Mouse (Mus musculus): ENCODE results near the gene Slc19a1. TPM values are rescaled to one million over a fixed set of nuclear protein-coding genes. Genes with fewer than 3 reads are reported as not detected.

Slc19a1 gene
- polyA plus RNA-seq, 1 experiment from 2014 or later = 34.9 TPM

DNA sequence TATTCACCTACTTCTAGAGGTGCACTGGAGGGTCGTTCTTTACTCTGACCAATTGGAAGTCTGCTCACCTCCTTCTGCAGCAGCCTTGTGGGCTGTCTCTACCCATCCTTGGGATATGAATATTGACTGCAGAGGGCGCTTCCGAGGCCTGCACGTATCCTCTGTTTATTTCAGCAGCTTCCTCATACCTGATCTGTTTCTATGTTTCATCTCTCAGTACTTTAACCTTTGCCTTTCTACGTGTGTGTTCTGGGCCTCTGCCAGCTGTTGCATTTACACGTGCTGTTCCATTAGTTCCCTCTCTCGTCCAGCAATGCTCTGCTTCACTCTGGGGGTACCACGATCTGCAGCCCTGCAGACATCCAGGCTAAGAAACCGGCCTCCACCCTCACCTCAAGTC, 14.4 kb upstream of the Slc19a1 start:
- 70% methylated on average over 9 of the region's 9 CpGs for WGBS

DNA sequence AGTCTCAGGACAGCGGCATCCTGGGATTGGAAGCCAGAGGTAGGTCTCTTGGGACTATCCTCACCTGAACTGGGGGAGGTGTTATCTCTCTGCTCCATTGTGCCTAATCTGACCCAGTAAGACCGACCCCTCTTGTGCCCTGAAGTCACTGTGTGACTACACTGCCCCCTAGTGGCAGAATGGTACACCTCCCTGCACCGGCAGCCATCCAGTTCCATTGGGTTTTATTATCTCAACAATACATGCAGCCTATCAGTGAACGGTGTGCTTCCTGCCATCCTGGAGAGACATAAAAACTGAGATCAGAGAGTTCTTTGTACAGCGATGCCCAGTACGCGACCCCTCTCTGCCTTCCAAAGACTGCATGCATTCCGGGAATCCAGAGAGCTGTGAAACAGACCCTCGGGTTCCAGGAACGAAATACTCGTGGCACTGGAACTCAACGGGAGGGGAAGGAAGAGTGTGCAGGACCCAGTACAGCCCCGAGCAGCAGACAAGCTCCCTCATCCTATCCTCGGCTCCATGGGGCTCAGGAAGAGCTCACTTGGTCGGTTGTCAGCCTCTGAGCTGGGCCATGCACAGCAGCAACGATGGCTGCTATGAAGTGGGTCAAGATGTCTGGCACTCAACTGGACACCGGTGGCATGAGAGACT, 10.5 kb upstream of the Slc19a1 start:
- WGBS = 33% methylated on average over 17 of the region's 17 CpGs
- Histone ChIP-seq H3K4me2 (peak overlapping the region; percentile 42), H3K36me3 (no peaks in the 10 kb centered on the region), H3K27me3 (no peaks in the 10 kb centered on the region), H3K27ac (replicated peaks) (no peak overlapping the region), H3K4me3 (peak overlapping the region; percentile 7; the same call in 1 of the 2 replicates), H3K9me3 (no peaks in the 10 kb centered on the region), H3K9ac (no peak overlapping the region), H3K4me1 (replicated peaks) (0 out of 2 replicates have a peak, but pooled peaks cover 4% of the 10 kb centered on the region)
- peak; percentile 60 for ATAC-seq (ENCODE audit: low read depth)

More for the DNA sequence above, 14.4 kb upstream of the Slc19a1 start:
- no peak for ATAC-seq (ENCODE audit: low read depth)
- no peaks in the 10 kb centered on the region for H3K27me3 ChIP-seq
- no peak overlapping the region for H3K27ac ChIP-seq (replicated peaks)
- H3K36me3 ChIP-seq = no peaks in the 10 kb centered on the region
- no peak overlapping the region for H3K4me3 ChIP-seq
- H3K4me2 ChIP-seq = no peak overlapping the region
- 0 out of 2 replicates have a peak, but pooled peaks cover 5% of the 10 kb centered on the region for H3K4me1 ChIP-seq (replicated peaks)
- H3K9me3 ChIP-seq = no peaks in the 10 kb centered on the region
- H3K9ac ChIP-seq = no peak overlapping the region

DNA sequence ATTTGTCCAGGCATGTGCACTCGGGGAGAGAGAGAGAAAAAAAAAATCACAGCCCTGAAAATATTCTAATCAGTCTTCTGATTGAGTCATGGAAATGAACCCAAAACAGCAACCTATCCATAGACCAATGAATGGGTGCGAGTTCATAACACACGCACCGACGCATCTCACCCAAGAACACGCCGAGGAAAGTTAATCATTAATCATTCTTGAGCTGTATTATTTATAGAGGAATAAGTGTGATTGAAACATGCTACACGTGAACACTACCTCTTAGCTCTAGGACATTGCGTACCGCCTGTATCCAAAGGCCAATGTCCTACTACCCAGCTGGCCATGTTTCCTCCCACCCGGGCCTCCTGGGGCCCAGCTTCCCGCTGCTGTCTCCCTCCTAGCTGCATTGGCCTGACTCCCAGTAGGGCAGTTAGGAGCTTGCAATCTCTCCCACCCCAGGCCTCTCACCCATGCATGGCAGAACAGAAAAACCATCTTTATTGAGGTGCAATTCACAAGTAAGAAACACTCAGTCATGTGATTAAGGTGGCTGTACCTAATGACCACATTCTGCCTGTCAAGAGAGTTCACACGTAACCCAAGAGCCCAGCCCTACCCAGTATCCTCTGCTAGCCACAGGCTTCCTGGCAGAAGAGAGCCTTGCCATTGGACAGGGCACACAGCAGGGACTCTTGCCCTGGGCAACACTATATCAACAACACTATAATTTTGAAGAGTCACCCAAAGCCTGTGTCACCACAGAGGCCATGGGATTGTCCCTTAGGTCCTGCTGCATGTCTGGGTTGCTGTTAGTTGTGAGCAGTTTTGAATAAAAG, 9.5 kb upstream of the Slc19a1 start:
- Histone ChIP-seq H3K9ac (no peak overlapping the region), H3K4me3 (no peak overlapping the region), H3K27me3 (no peaks in the 10 kb centered on the region), H3K36me3 (no peaks in the 10 kb centered on the region), H3K4me2 (no peak overlapping the region), H3K27ac (replicated peaks) (no peak overlapping the region), H3K9me3 (no peaks in the 10 kb centered on the region), H3K4me1 (replicated peaks) (no peaks in the 10 kb centered on the region)
- WGBS = 80% methylated on average over 13 of the region's 13 CpGs
- ATAC-seq (ENCODE audit: low read depth) = no peak

DNA sequence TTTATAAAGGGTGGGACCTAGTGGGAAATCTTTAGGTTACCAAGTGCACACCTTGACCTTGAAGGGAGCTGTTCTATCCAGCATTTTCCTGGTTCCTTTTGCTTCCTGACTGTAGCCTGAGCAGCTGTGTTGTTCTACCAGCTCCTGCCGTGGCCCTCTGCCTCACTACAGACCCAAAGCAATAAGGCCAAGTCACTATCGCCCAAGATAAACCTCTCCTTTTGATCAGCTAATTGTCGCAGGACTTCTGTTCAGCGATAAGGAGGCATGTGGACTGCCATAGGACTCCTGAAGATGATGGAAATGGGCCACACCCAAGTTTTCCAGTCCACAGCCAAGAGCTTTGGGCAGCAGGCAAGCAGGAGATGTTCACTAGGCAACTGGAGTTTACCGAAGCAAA, 7.8 kb upstream of the Slc19a1 start:
- Histone ChIP-seq H3K36me3 (no peaks in the 10 kb centered on the region), H3K27me3 (no peaks in the 10 kb centered on the region), H3K9ac (no peak overlapping the region)

DNA sequence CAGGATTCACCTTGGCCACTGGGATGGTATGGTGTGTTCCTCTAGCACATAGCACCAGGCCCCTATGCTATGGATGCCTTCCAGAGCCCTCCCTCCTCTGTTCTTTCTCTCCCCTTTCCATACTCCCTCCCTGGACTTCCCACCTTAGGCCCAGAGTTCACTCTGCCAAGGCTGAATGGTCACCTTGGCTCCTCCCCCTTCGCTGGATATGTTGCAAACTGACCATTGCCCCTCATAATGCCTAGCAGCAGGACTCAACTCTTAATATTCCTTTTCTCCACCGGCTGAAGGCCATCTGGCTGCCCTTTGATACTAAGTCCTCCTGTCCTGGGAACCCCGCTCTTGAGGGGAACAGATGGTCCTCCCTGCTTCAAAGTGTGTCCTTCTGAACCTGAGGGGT, 5.1 kb upstream of the Slc19a1 start:
- no peaks in the 10 kb centered on the region for H3K36me3 ChIP-seq
- H3K9me3 ChIP-seq = no peaks in the 10 kb centered on the region
- H3K27me3 ChIP-seq = peaks cover 5% of the 10 kb centered on the region

More for the DNA sequence above, 7.8 kb upstream of the Slc19a1 start:
- 87% methylated on average over 5 of the region's 5 CpGs for WGBS
- no peak overlapping the region for H3K4me2 ChIP-seq
- H3K4me1 ChIP-seq (replicated peaks) = no peaks in the 10 kb centered on the region
- H3K4me3 ChIP-seq = no peak overlapping the region
- no peaks in the 10 kb centered on the region for H3K9me3 ChIP-seq
- H3K27ac ChIP-seq (replicated peaks) = no peak overlapping the region
- ATAC-seq (ENCODE audit: low read depth) = no peak

DNA sequence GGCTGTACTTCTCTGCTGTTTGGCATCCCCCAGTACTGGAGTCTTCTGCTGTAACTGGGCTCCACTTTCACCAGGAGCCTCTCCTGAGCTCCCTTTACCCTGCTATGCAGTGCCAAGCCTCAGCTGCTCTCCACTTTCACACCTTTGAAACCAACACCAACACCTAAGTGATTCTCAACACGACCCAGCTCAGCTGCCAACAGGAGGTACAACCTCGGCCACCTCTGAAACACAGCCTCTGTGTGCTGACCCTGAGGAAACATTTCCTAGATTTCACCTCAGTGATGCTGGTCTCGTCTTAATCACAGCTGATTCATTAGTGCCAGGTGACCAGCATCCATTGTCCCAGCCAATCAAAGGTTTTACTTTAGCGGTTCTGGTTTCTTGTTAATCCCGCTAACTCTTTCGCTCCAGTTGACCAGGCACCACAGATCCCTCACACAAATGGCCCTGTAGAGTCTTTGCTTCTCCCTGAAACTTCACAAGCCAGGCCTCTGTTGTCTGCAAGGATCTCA, 3.2 kb upstream of the Slc19a1 start:
- Histone ChIP-seq H3K4me2 (no peak overlapping the region), H3K9ac (no peak overlapping the region), H3K4me1 (replicated peaks) (peaks cover 9% of the 10 kb centered on the region), H3K36me3 (no peaks in the 10 kb centered on the region), H3K27me3 (peaks cover 5% of the 10 kb centered on the region), H3K4me3 (no peak overlapping the region), H3K9me3 (no peaks in the 10 kb centered on the region), H3K27ac (replicated peaks) (no peak overlapping the region)
- no peak for ATAC-seq (ENCODE audit: low read depth)
- 86% methylated on average over 6 of the region's 6 CpGs for WGBS

More for the DNA sequence above, 5.1 kb upstream of the Slc19a1 start:
- ATAC-seq (ENCODE audit: low read depth) = no peak
- Histone ChIP-seq H3K9ac (no peak overlapping the region), H3K4me3 (no peak overlapping the region), H3K4me2 (no peak overlapping the region), H3K4me1 (replicated peaks) (0 out of 2 replicates have a peak, but pooled peaks cover under 1% of the 10 kb centered on the region), H3K27ac (replicated peaks) (no peak overlapping the region)
- 77% methylated on average over 3 of the region's 3 CpGs for WGBS

DNA sequence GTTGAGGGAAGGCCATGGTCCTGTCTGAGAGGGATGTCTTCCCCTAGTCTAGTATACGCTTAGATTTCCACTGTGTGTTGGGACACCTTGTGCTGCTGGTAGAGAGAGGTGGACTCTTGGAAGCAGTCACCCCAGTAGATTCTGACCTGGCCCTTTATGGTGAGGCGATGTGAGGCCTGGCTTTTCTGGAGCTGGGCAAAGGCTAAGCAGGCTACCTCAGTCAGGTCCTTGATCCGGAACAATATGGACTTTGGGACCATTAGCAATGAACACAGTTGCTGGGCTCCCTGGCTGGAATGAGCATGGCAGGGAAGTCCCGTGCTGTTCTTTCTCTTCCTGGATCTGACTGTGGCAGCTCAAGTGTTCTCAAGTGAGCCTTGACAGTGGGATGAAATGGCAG, 2.3 kb upstream of the Slc19a1 start:
- WGBS = 94% methylated on average over 4 of the region's 4 CpGs
- Histone ChIP-seq H3K27ac (replicated peaks) (no peak overlapping the region), H3K36me3 (no peaks in the 10 kb centered on the region), H3K9ac (no peak overlapping the region), H3K9me3 (no peaks in the 10 kb centered on the region), H3K4me3 (no peak overlapping the region), H3K27me3 (peaks cover 5% of the 10 kb centered on the region), H3K4me2 (no peak overlapping the region), H3K4me1 (replicated peaks) (peaks cover 19% of the 10 kb centered on the region)
- no peak for ATAC-seq (ENCODE audit: low read depth)

DNA sequence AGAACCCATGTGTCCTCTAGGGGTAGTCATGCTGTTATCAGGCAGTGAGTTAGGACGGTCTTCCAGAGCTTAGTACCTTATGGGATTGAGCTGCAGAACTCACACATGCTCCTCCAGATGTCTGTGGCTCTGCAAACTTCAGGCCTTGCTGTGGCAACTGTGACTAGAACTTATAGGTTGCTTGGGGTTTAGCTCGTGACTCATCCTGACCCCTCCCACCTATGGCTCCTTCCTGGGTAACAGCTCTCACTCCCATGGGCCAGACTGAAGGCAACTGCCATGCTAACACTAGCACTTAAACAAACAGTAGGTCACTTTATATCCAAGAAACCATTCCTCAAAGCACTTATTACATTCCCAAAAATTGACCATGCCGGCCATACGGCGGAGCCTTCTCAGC, 1.4 kb upstream of the Slc19a1 start:
- no peaks in the 10 kb centered on the region for H3K36me3 ChIP-seq
- H3K27me3 ChIP-seq = peaks cover 5% of the 10 kb centered on the region
- no peaks in the 10 kb centered on the region for H3K9me3 ChIP-seq
- H3K4me2 ChIP-seq = no peak overlapping the region
- H3K27ac ChIP-seq (replicated peaks) = no peak overlapping the region
- no peak overlapping the region for H3K9ac ChIP-seq
- no peak overlapping the region for H3K4me3 ChIP-seq
- no peak for ATAC-seq (ENCODE audit: low read depth)
- WGBS = 87% methylated on average over 5 of the region's 5 CpGs
- H3K4me1 ChIP-seq (replicated peaks) = peaks cover 26% of the 10 kb centered on the region

DNA sequence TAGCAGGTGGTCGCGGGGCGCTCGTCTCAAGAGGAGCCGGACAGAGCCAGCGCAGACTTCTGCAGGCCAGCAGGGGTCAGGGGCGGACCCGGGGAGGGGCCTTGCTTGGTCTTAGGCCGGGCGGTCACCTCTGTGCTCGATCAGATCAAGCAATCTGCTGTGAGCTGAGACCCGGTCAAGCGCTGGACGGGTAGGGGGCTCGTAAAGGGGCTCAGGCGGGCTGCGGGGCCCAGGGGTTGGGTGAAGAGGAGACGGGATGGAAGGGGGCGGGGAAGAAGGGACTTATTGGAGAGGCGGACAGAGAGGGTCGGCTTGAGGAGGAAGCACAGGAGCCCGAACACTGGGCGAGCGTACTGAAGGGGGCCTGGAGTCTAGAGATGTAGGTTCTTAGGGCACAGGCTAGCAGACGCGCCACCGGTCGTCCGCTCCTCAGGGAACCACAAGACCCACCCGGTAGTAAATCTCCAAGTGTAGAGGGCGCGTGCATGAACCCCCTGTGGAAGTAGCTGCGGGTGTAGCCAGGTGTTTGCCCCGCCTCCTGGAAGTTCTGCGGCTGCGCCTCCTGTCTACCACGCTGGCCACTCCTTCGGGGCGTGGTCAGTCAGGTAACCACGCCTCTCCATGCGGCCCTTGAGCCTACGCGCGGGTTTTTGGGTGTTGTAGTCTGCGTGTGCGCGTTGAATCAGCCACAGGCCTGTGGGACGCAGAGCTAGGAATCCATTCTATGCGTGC, 716 bp downstream of the Slc19a1 start:
- peak; percentile 94 for ATAC-seq (ENCODE audit: low read depth)
- Histone ChIP-seq H3K36me3 (no peaks in the 10 kb centered on the region), H3K27ac (replicated peaks) (peak overlapping the region; percentile 63), H3K9me3 (no peaks in the 10 kb centered on the region), H3K4me1 (replicated peaks) (peaks cover 26% of the 10 kb centered on the region), H3K9ac (peak overlapping the region; percentile 69), H3K4me2 (peak overlapping the region; percentile 68), H3K4me3 (peak overlapping the region; percentile 54), H3K27me3 (peaks cover 5% of the 10 kb centered on the region)
- under 1% methylated on average over 49 of the region's 49 CpGs for WGBS

DNA sequence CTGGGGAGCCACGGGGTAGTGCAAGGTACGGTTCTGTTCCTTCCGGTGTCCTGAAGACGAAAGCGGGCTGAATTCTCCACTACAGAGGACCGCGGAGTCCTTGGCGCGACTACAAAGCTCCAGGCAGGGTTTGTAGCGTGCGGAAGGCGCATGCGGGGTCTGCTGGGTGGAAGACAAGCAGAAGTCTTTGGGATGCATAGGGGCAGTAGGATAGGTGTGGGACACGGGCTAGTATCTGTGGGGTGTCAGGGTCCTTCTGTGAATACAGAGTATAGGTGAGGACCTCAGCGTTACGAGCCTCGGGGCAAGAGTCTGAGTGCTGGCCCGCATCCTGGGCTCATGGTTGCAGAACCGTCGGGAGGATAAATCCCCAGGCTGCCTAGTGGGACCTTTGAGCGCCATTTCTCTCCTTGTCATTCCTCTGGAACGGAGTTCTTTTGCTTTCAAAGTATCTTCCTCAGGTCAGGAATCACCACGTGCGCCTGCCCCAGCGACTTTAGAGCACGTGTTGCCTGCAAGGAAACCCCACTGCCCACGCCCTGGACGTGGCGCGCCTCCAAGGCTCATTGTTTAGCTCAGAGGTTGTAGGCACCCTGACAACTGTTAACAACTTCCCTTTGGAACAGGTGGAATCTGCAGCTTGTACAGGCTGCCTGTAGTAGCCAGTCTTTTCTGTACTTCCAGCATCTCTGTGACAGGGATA, 1.4 kb downstream of the Slc19a1 start:
- WGBS = 1% methylated on average over 30 of the region's 30 CpGs
- H3K27ac ChIP-seq (replicated peaks) = peak overlapping the region; percentile 35; the same call in 1 of the 2 replicates
- peak overlapping the region; percentile 54 for H3K4me3 ChIP-seq
- peak overlapping the region; percentile 68 for H3K4me2 ChIP-seq
- H3K36me3 ChIP-seq = peaks cover 5% of the 10 kb centered on the region
- H3K27me3 ChIP-seq = peaks cover 5% of the 10 kb centered on the region
- peak; percentile 81 for ATAC-seq (ENCODE audit: low read depth)
- H3K9me3 ChIP-seq = no peaks in the 10 kb centered on the region
- peak overlapping the region; percentile 69 for H3K9ac ChIP-seq
- peaks cover 26% of the 10 kb centered on the region for H3K4me1 ChIP-seq (replicated peaks)

DNA sequence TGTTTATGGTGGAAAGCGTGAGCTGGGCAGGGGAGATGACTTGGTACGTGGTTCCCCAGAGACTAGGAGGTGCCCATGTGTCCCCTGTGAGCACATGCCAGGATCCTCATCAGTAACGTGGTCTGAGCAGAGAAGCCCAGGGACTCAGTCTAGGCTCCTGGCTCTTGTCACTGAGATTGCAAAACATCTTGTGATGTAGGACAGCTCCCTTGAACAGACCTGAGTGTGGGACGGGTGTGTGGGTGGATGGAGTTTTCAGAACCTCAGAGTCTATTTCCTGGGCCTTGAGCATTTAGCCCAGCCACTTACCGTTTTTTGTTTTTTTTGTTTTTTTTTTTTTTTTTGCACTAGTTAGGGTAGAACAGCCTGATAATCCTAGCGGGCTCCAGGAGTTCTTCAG, 3.4 kb downstream of the Slc19a1 start:
- WGBS = 79% methylated on average over 6 of the region's 6 CpGs
- Histone ChIP-seq H3K4me2 (peak overlapping the region; percentile 68), H3K9ac (no peak overlapping the region; the same call in 1 of the 2 replicates), H3K36me3 (peaks cover 25% of the 10 kb centered on the region), H3K4me3 (no peak overlapping the region), H3K27me3 (peaks cover 5% of the 10 kb centered on the region), H3K4me1 (replicated peaks) (peaks cover 26% of the 10 kb centered on the region), H3K27ac (replicated peaks) (no peak overlapping the region), H3K9me3 (no peaks in the 10 kb centered on the region)
- no peak for ATAC-seq (ENCODE audit: low read depth)

All from neural tube, embryonic 13.5 days (tissue).